Mouse (Mus musculus): ENCODE data around the gene Ppp1r16b.

The Ppp1r16b gene

DNA sequence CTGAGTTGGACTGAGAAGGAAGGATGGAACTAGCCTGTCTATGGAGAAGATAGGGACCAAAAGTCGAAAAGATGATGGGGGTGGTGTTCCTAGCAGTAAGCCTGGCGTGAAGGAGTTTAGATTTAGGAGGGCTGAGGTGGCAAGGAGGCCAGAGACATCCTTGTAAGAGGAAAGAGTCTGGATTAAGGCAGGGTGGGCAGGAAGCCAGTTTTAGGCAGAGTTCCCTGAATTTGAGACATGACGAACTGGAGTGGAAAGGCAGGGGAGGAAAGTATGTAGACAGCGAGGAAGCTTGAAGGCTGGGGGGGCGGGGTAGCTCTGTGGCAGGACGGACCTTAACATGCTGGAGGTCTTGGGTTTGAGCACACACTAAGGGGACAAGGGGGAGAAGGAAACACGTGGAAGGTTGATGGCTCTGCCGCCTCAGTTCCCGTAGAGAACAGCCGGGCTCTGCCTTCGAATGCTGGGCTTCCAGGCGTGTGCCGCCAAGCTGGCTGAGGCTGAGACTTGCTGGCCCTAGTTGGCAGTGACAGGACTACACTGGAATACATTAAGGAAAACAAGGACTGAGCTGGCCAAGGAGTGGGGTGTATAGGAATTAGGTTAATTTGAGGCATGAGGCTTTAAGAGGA lies 105.0 kb downstream of the Ppp1r16b start:
- DNase-seq (ENCODE audit: low spot score), result no peak

GRCm38 (mm10) chr2:158771066-158771763 lies 106.0 kb downstream of the Ppp1r16b start:
- DNase-seq (ENCODE audit: low spot score), result no peak

- DNase-seq (ENCODE audit: low spot score), result no peak
These were observed 107.6 kb downstream of the Ppp1r16b start for GRCm38 (mm10) chr2:158772808-158773207.

GRCm38 (mm10) chr2:158774886-158775285 lies 109.7 kb downstream of the Ppp1r16b start:
- no peak for DNase-seq (ENCODE audit: low spot score)

DNA sequence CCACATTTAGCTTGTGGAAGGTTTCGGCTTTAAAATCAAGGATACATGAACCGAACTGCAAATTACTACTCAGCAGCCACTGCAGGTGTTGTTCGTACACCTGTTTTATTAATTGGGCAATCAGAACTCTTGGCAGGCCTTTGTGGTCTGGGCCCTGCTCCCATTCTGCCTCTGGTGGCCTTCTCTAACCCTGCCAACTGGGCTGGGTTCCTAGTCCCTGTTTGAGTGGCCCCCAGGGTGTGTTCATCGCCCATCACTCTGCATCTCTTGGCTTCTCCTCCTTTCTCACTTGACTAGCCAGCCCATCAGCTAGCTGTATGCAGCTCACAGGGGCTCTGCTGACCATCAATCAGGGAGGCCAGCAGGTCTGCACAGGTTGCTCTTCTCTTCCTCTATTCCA lies 111.5 kb downstream of the Ppp1r16b start:
- no peak for DNase-seq (ENCODE audit: low spot score)

DNA sequence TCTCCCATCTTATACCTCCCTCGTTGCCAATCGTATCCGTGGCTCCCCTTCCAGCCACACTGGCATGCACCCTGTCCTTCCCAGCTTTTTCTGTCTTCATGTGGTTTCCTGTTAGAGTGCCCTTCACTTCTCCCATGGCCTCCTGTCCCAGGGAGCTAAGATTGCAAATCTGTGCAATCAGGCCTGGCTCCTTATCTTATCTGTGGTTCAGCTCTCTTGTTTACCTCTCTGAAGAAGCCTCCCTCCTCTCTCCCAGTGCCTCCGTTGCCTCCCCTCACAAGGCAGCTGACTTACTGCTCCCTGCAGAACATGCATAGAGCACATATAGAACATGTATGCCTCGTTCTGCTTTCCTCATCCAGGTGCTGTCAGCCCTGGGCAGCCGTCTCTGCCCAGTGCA lies 112.3 kb downstream of the Ppp1r16b start:
- DNase-seq (ENCODE audit: low spot score), result no peak

DNA sequence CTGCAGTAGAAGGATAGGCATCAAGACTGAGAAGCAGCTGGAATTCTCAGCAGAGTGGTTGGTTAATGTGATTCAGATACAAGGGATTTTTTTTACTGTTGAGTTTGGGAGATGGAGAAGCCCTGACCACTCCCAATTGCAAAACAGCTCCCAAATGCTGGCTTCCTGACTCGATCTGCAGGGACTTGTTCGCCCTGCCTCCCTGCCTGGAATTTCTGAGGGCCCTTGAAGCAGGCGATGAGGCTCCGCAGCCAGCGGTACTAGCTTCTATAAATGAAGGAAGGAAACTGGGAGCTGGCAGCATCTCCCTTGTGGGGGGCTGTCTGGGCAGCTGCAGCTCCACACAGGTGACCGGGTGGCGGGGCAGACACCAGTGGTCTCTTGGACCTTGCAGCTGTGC lies 113.2 kb downstream of the Ppp1r16b start:
- DNase-seq (ENCODE audit: low spot score), result no peak

GRCm38 (mm10) chr2:158781126-158781525 lies 115.9 kb downstream of the Ppp1r16b start:
- no peak for DNase-seq (ENCODE audit: low spot score)

GRCm38 (mm10) chr2:158786927-158787795 lies 122.0 kb downstream of the Ppp1r16b start:
- DNase-seq (ENCODE audit: low spot score), result no peak

- DNase-seq (ENCODE audit: low spot score), result peak; percentile 86
These were observed 129.4 kb downstream of the Ppp1r16b start, which contains the start of gene Dhx35 for GRCm38 (mm10) chr2:158794494-158795004. TSS of gene Dhx35 (plus strand) at chr2:158794807.

GRCm38 (mm10) chr2:158795043-158795442 lies 129.8 kb downstream of the Ppp1r16b start:
- no peak for DNase-seq (ENCODE audit: low spot score)

- DNase-seq (ENCODE audit: low spot score), result no peak
These were observed 130.7 kb downstream of the Ppp1r16b start for GRCm38 (mm10) chr2:158795875-158796274.

DNA sequence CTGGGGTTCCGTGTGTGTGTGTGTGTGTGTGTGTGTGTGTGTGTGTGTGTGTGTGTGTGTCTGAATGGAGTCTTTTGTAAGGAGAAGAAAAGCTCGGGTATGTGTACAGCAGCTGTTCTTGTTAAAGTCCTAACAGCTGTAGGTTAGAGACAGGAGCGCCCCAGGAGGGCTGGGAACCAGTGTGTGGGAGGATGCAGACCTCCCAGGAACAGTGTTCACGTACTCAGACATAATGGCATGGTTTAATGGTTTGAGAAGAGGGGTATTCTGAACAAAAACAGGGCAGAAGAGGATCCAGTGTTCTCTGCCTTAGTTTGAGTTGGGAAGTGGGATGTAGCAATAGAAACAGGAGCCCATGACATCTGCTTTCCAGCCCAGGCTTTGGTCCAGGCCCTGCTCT lies 134.1 kb downstream of the Ppp1r16b start:
- DNase-seq (ENCODE audit: low spot score), result no peak

GRCm38 (mm10) chr2:158800788-158801187 lies 135.6 kb downstream of the Ppp1r16b start:
- no peak for DNase-seq (ENCODE audit: low spot score)

GRCm38 (mm10) chr2:158803575-158803974 lies 138.4 kb downstream of the Ppp1r16b start:
- DNase-seq (ENCODE audit: low spot score), result no peak

- DNase-seq (ENCODE audit: low spot score), result no peak
These were observed 150.5 kb downstream of the Ppp1r16b start for GRCm38 (mm10) chr2:158815686-158816085.
